Mouse (Mus musculus) embryonic stem cell, embryonic (primary cell): Measurements from ENCODE around the gene Cobll1.

ENCODE experiments used
- CTCF ChIA-PET, 4 experiments: fragments of 300-600 bp in 2 of 4; fragments of 350-600 bp in 2 of 4; sonication (Branson Sonifier 250); formaldehyde crosslinking; loops; one replicate each; lab custom pipeline; 2022; ENCODE audit warnings: inconsistent platforms in 2 of 4; lab: Charles Lee
- POLR2A ChIA-PET, 4 experiments: fragments of 300-600 bp in 2 of 4; fragments of 350-600 bp in 2 of 4; sonication (Branson Sonifier 250); formaldehyde crosslinking; loops; one replicate each; lab custom pipeline; 2022; ENCODE audit warnings: antibody characterized with exemption in 4 of 4, inconsistent platforms in 1 of 4; lab: Charles Lee

Gene Cobll1

GRCm38 (mm10) chr2:65214556-65214955, 24.6 kb downstream of the Cobll1 start:
- CTCF ChIA-PET, result no interaction called here
- POLR2A ChIA-PET, result interaction anchor here in 1 of 4 experiments (0.6 kb wide), 1 partner anchor 71 kb away, joined by 3 read pairs; no protein-coding TSS in a partner anchor

- ChIA-PET POLR2A (no interaction called here), CTCF (no interaction called here)
Observed at GRCm38 (mm10) chr2:65213675-65214074, 25.5 kb downstream of the Cobll1 start.

GRCm38 (mm10) chr2:65211620-65212019, 27.6 kb downstream of the Cobll1 start:
- POLR2A ChIA-PET, result no interaction called here
- CTCF ChIA-PET, result no interaction called here

- POLR2A ChIA-PET, result no interaction called here
Observed at GRCm38 (mm10) chr2:65207750-65208149, 31.5 kb downstream of the Cobll1 start.

GRCm38 (mm10) chr2:65203699-65204098, 35.5 kb downstream of the Cobll1 start:
- CTCF ChIA-PET, result no interaction called here
- POLR2A ChIA-PET, result interaction anchor here in 1 of 4 experiments (0.9 kb wide), 1 partner anchor 35 kb away, joined by 3 read pairs; the partner anchor contains the start of gene Cobll1

More at GRCm38 (mm10) chr2:65207750-65208149, 31.5 kb downstream of the Cobll1 start:
- CTCF ChIA-PET, result no interaction called here

GRCm38 (mm10) chr2:65199706-65200105, 39.5 kb downstream of the Cobll1 start:
- CTCF ChIA-PET, result no interaction called here
- POLR2A ChIA-PET, result no interaction called here

- POLR2A ChIA-PET, result no interaction called here
- CTCF ChIA-PET, result no interaction called here
Observed at GRCm38 (mm10) chr2:65198605-65199004, 40.6 kb downstream of the Cobll1 start.

- ChIA-PET CTCF (no interaction called here), POLR2A (no interaction called here)
Observed at GRCm38 (mm10) chr2:65196994-65197393, 42.2 kb downstream of the Cobll1 start.

GRCm38 (mm10) chr2:65195233-65196010, 43.8 kb downstream of the Cobll1 start:
- ChIA-PET POLR2A (interaction anchor here in 1 of 4 experiments (0.6 kb wide), 1 partner anchor 11 kb away, joined by 3 read pairs; no protein-coding TSS in a partner anchor), CTCF (interaction anchor here in 1 of 4 experiments (0.6 to 0.7 kb wide), 2 partner anchors 919 to 998 kb away, joined by 3 to 7 read pairs; no protein-coding TSS in a partner anchor)

GRCm38 (mm10) chr2:65193091-65193795, 46.0 kb downstream of the Cobll1 start:
- POLR2A ChIA-PET, result no interaction called here
- CTCF ChIA-PET, result no interaction called here

- POLR2A ChIA-PET, result no interaction called here
- CTCF ChIA-PET, result no interaction called here
Observed at GRCm38 (mm10) chr2:65191398-65191797, 47.8 kb downstream of the Cobll1 start.

- CTCF ChIA-PET, result no interaction called here
- POLR2A ChIA-PET, result interaction anchor here in 1 of 4 experiments (1.0 kb wide), 1 partner anchor 17 kb away, joined by 3 read pairs; no protein-coding TSS in a partner anchor
Observed at GRCm38 (mm10) chr2:65189346-65189745, 49.9 kb downstream of the Cobll1 start.

- ChIA-PET CTCF (no interaction called here), POLR2A (interaction anchor here in 1 of 4 experiments (1.0 kb wide), 1 partner anchor 16 kb away, joined by 3 read pairs; no protein-coding TSS in a partner anchor)
Observed at GRCm38 (mm10) chr2:65188585-65188984, 50.6 kb downstream of the Cobll1 start.

- CTCF ChIA-PET, result no interaction called here
- POLR2A ChIA-PET, result no interaction called here
Observed at GRCm38 (mm10) chr2:65187652-65188051, 51.6 kb downstream of the Cobll1 start.

GRCm38 (mm10) chr2:65187164-65187563, 52.0 kb downstream of the Cobll1 start:
- ChIA-PET POLR2A (no interaction called here), CTCF (no interaction called here)

- ChIA-PET CTCF (no interaction called here), POLR2A (interaction anchor here in 1 of 4 experiments (0.6 kb wide), 1 partner anchor 13 kb away, joined by 3 read pairs; no protein-coding TSS in a partner anchor)
Observed at GRCm38 (mm10) chr2:65182747-65183146, 56.5 kb downstream of the Cobll1 start.

GRCm38 (mm10) chr2:65181736-65182135, 57.5 kb downstream of the Cobll1 start:
- ChIA-PET CTCF (no interaction called here), POLR2A (interaction anchor here in 1 of 4 experiments (1.3 kb wide), 1 partner anchor 57 kb away, joined by 4 read pairs; no protein-coding TSS in a partner anchor)

GRCm38 (mm10) chr2:65181066-65181716, 58.0 kb downstream of the Cobll1 start:
- ChIA-PET CTCF (no interaction called here), POLR2A (interaction anchor here in 1 of 4 experiments (0.6 to 1.3 kb wide), 2 partner anchors 57 to 82 kb away, joined by 3 to 4 read pairs; no protein-coding TSS in a partner anchor)

- POLR2A ChIA-PET, result no interaction called here
- CTCF ChIA-PET, result interaction anchor here in 1 of 4 experiments (0.6 kb wide), 1 partner anchor 680 kb away, joined by 3 read pairs; no protein-coding TSS in a partner anchor
Observed at GRCm38 (mm10) chr2:65175645-65176044, 63.6 kb downstream of the Cobll1 start.
